Mouse (Mus musculus) ES-E14 (cell line): ENCODE measurements around the gene P2rx3. TPM values are rescaled to one million over a fixed set of nuclear protein-coding genes. Genes with fewer than 3 reads are reported as not detected.

Source experiments
- DNase-seq: peaks from one replicate; pipeline ENCODE4 v3.0.0-alpha.2; 2013; ENCODE audit warnings: low read depth, low spot score
- H3K27ac ChIP-seq: 2 replicates; pipeline ENCODE4 v1.5.1; 2012; ENCODE audit warnings: low read depth, mild to moderate bottlenecking, low read length, moderate library complexity, mixed read lengths; ENCODE audit not compliant: poor library complexity, insufficient read depth, severe bottlenecking
- H3K36me3 ChIP-seq: 2 replicates; pipeline ENCODE4 v1.6.1; 2012; ENCODE audit warnings: mild to moderate bottlenecking, low read length, moderate library complexity, mixed read lengths; ENCODE audit not compliant: control insufficient read depth, poor library complexity, insufficient read depth, severe bottlenecking
- H3K4me1 ChIP-seq, 2 experiments: fragments of 150-350 bp in 1 of 2; sonication (generic) in 1 of 2; 2 replicates each; pipeline ENCODE4 v1.6.1; 2012; ENCODE audit warnings: low read length in 2 of 2, mild to moderate bottlenecking in 1 of 2, mixed read lengths in 1 of 2; ENCODE audit not compliant: control insufficient read depth in 2 of 2, insufficient read depth in 2 of 2, poor library complexity in 1 of 2
- H3K4me3 ChIP-seq, 2 experiments: fragments of 150-350 bp in 1 of 2; sonication (generic) in 1 of 2; 2 replicates each; pipeline ENCODE4 v1.5.1; 2012; ENCODE audit warnings: low read length in 2 of 2, low read depth in 1 of 2, mild to moderate bottlenecking in 1 of 2, mixed read lengths in 1 of 2; ENCODE audit not compliant: insufficient read depth in 1 of 2, poor library complexity in 1 of 2, severe bottlenecking in 1 of 2
- H3K9ac ChIP-seq: 2 replicates; pipeline ENCODE4 v1.6.1; 2012; ENCODE audit warnings: low read depth, mild to moderate bottlenecking, low read length, mixed read lengths; ENCODE audit not compliant: poor library complexity, insufficient read depth, severe bottlenecking
- H3K9me3 ChIP-seq: fragments of 150-350 bp; sonication (generic); 2 replicates; pipeline ENCODE4 v1.6.1; 2012; ENCODE audit warnings: low read depth, mild to moderate bottlenecking, low read length; ENCODE audit not compliant: control insufficient read depth, insufficient read depth
- CHD2 ChIP-seq: IDR thresholded peaks from 2 replicates; pipeline ENCODE4 v1.6.1; 2014; ENCODE audit warnings: mild to moderate bottlenecking, low read depth, low read length, inconsistent platforms
- HCFC1 ChIP-seq: IDR thresholded peaks from 2 replicates; pipeline ENCODE4 v1.6.1; 2012; ENCODE audit warnings: low read length, inconsistent platforms, borderline replicate concordance; ENCODE audit not compliant: insufficient read depth
- MAFK ChIP-seq: IDR thresholded peaks from 2 replicates; pipeline ENCODE4 v1.6.1; 2014; ENCODE audit warnings: mild to moderate bottlenecking, low read depth, low read length, inconsistent platforms; ENCODE audit not compliant: insufficient read depth
- ZC3H11A ChIP-seq: IDR thresholded peaks from 2 replicates; pipeline ENCODE4 v1.6.1; 2012; ENCODE audit warnings: low read depth, mild to moderate bottlenecking, inconsistent platforms, low read length, borderline replicate concordance
- ZNF384 ChIP-seq: IDR thresholded peaks from 2 replicates; pipeline ENCODE4 v1.6.1; 2012; ENCODE audit warnings: low read depth, low read length, inconsistent platforms
- in situ Hi-C, 2 experiments: fragments of 600-800 bp; cut with MboI; formaldehyde crosslinking; loops; one replicate each; pipeline ENCODE4 v1.15.1; 2025; ENCODE audit warnings: low sequenced_read_pairs in 2 of 2, inconsistent platforms in 1 of 2; ENCODE audit not compliant: unreplicated experiment in 2 of 2
- total RNA-seq: library from RNA; depleted of rRNA; stranded (reverse); fragments of 300-350 nt; gene quantifications from 2 replicates; pipeline ENCODE4 v1.2.3, GENCODE M21; 2012

P2rx3 gene
- total RNA-seq, 1 experiment, result 4.6 TPM

DNA sequence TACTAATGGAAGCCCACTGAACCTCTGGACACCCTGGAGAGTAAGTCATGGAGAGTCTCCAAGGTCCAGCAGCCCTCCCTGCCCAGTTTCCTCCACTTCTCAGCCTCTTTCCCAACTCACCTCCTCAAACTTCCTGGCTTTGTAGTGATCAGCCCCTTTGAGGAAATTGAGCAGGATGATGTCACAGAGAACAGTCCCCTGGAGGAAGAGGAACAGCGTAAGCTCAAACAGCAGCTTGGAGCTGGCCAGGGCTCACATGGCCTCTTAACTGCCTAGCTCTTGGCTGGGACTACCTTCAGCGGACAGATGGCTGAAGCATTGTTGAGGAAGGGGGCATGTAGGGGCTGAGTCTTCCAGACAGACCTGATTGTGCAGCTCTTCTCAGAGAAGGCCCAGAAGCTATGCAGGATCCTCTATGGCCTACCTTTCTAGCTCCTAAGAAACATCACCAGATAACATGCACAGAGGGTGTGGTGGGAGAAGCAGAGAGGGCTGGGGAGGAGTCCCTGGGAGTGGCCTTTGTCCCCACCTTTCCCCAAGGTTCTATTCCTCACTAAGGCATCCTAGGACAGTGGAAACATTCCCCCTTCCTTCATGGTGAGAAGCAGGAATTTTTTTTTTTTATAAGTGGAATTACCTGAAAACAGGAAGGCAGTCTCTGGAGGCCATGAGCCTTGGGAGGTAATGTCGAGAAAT is 37.6 kb downstream of the P2rx3 start:
- in situ Hi-C loops, result no loop called here
- no peak overlapping the region for H3K27ac ChIP-seq

GRCm38 (mm10) chr2:84996376-84996775 is 40.9 kb downstream of the P2rx3 start:
- peaks cover 2% of the 10 kb centered on the region in 2 experiments; a peak in 1 of 4 replicates for H3K4me1 ChIP-seq
- no peaks in the 10 kb centered on the region for H3K36me3 ChIP-seq
- no peak overlapping the region for H3K4me3 ChIP-seq
- no peaks in the 10 kb centered on the region for H3K9me3 ChIP-seq
- H3K9ac ChIP-seq, result no peak overlapping the region
- TF ChIP-seq CHD2, result no peak
- no peak for TF ChIP-seq HCFC1
- no peak for TF ChIP-seq ZC3H11A
- TF ChIP-seq MAFK, result no peak
- no peak for TF ChIP-seq ZNF384
- H3K27ac ChIP-seq, result no peak overlapping the region
- DNase-seq, result no peak
- in situ Hi-C loops, result no loop called here

More for the DNA sequence above, 37.6 kb downstream of the P2rx3 start:
- Histone ChIP-seq H3K9me3 (no peaks in the 10 kb centered on the region), H3K9ac (no peak overlapping the region), H3K4me1 (peaks cover 2% of the 10 kb centered on the region in 2 experiments; a peak in 2 of 4 replicates), H3K4me3 (no peak overlapping the region), H3K36me3 (no peaks in the 10 kb centered on the region)
- TF ChIP-seq CHD2 (no peak), MAFK (no peak), ZNF384 (no peak), HCFC1 (no peak), ZC3H11A (no peak)
- DNase-seq, result no peak

DNA sequence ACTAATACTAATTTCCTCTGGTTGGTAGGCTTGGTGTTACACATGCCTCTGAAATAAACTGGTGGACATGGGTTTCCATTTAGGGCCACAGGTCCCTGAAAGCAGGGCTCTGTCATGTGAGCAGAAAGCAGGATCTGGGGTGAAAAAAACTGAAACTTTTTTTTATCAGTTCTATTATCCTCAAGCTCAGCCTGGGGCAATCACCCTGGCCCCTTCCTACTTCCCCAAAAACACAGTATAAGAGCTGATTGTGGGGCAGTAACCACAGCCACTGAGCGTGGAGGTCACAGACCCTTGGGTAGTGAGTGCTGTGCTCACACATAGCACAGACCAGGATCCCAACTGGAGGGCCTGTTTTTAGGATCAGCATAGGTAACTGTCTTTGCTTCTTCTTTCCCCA is 49.3 kb downstream of the P2rx3 start, which contains the start of gene Prg3:
Gene Prg3, plus strand, starts transcription at position 286 of the 400 bp plus-strand sequence.
- no peaks in the 10 kb centered on the region for H3K9me3 ChIP-seq
- no peak within 1 kb of the TSS for H3K9ac ChIP-seq
- DNase-seq, result no peak
- no peaks in the 10 kb centered on the region for H3K4me1 ChIP-seq
- no peak within 1 kb of the TSS for H3K27ac ChIP-seq
- no peak within 1 kb of the TSS for H3K4me3 ChIP-seq
- in situ Hi-C loops, result no loop called here
- TF ChIP-seq CHD2 (no peak), ZNF384 (no peak), ZC3H11A (no peak), HCFC1 (no peak), MAFK (no peak)
- H3K36me3 ChIP-seq, result no peaks in the 10 kb centered on the region

DNA sequence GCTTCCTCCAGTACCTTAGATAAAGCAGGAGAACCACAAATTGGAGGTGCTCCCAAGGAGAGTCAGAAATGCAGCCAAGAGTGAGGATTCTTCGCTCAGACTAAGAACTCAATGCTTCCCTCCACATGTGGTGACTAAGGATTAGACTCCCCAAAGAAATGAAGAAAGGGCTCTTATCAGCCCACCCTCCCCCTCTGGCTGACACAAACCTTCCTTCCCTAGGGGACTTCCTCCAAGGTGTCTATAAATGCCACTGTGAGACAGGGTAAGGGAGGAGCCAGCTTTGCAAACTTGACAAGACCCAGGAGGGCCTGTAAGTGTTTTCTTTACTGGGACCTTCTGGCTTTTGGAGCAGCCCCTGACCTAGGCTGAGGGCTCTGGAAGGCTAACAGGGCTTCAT is 57.1 kb downstream of the P2rx3 start, which contains the start of gene Prg2:
Gene Prg2, plus strand, starts transcription at position 274 of the 400 bp plus-strand sequence.
- H3K9me3 ChIP-seq, result no peaks in the 10 kb centered on the region
- TF ChIP-seq ZNF384 (no peak), MAFK (no peak), CHD2 (no peak)
- H3K9ac ChIP-seq, result no peak within 1 kb of the TSS
- no peaks in the 10 kb centered on the region for H3K4me1 ChIP-seq
- no peaks in the 10 kb centered on the region for H3K36me3 ChIP-seq
- DNase-seq, result no peak
- in situ Hi-C loops, result no loop called here
- H3K27ac ChIP-seq, result no peak within 1 kb of the TSS
- no peak within 1 kb of the TSS for H3K4me3 ChIP-seq

DNA sequence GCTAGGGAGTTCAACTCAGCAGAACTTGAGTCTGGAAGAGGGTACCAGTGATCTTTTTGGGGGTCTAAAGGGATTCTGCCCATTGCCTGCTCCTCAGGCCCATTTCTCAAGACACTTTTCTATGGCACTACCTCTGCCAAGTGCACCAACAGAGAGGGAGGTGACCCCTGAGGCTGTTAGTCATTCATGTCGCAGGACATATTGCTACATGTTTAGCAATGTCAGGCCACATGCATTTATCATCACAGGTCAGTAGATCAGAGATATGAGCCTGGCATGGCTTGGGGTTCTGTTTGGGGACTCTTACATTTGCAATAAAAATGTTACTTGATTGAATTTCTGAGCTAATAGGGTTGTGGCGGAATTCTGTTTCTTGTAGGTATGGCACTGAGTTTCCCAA is 61.7 kb downstream of the P2rx3 start:
- in situ Hi-C loops, result no loop called here
- H3K9ac ChIP-seq, result no peak overlapping the region

More for the DNA sequence above, 61.7 kb downstream of the P2rx3 start:
- H3K4me3 ChIP-seq, result no peak overlapping the region
- DNase-seq, result no peak
- no peaks in the 10 kb centered on the region for H3K36me3 ChIP-seq
- no peaks in the 10 kb centered on the region for H3K9me3 ChIP-seq
- H3K4me1 ChIP-seq, result no peaks in the 10 kb centered on the region
- H3K27ac ChIP-seq, result no peak overlapping the region
- TF ChIP-seq ZNF384, result no peak
- TF ChIP-seq HCFC1, result no peak
- no peak for TF ChIP-seq ZC3H11A
- no peak for TF ChIP-seq MAFK
- no peak for TF ChIP-seq CHD2
